Mouse (Mus musculus) forebrain, postnatal 0 days (tissue): ENCODE measurements around the gene Apom. TPM values are rescaled to one million over a fixed set of nuclear protein-coding genes. Genes with fewer than 3 reads are reported as not detected.

Source experiments
- ATAC-seq: fragments of 200-750 bp; cut with Nextera tagmentation; 2 replicates; pipeline ENCODE4 v1.8.0; 2017; ENCODE audit warnings: mild to moderate bottlenecking, moderate library complexity
- DNase-seq: peaks from one replicate; pipeline ENCODE4 v3.0.0-alpha.2; 2015
- H3K27ac ChIP-seq: fragments of 300-500 bp; sonication (generic); 2 replicates; pipeline ENCODE4 v1.5.1; 2014; ENCODE audit warnings: low read depth, mild to moderate bottlenecking, antibody characterized with exemption, low read length, moderate library complexity, mixed read lengths
- H3K27me3 ChIP-seq: fragments of 300-500 bp; sonication (generic); 2 replicates; pipeline ENCODE4 v1.6.1; 2014; ENCODE audit warnings: mild to moderate bottlenecking, low read length, mixed read lengths; ENCODE audit not compliant: insufficient read depth
- H3K36me3 ChIP-seq: fragments of 300-500 bp; sonication (generic); 2 replicates; pipeline ENCODE4 v1.6.1; 2014; ENCODE audit warnings: mild to moderate bottlenecking, moderate library complexity; ENCODE audit not compliant: insufficient read depth
- H3K4me1 ChIP-seq: fragments of 300-500 bp; sonication (generic); 2 replicates; pipeline ENCODE4 v1.6.1; 2014; ENCODE audit warnings: antibody characterized with exemption; ENCODE audit not compliant: insufficient read depth
- H3K4me2 ChIP-seq: fragments of 300-500 bp; sonication (generic); 2 replicates; pipeline ENCODE4 v1.6.1; 2014; ENCODE audit warnings: low read depth, mild to moderate bottlenecking, moderate library complexity
- H3K4me3 ChIP-seq: fragments of 300-500 bp; sonication (generic); 2 replicates; pipeline ENCODE4 v1.5.1; 2014; ENCODE audit warnings: low read depth, low read length, mixed read lengths
- H3K9ac ChIP-seq: fragments of 300-500 bp; sonication (generic); 2 replicates; pipeline ENCODE4 v1.6.1; 2014; ENCODE audit warnings: mild to moderate bottlenecking
- H3K9me3 ChIP-seq: fragments of 300-500 bp; sonication (generic); 2 replicates; pipeline ENCODE4 v1.6.1; 2016; ENCODE audit warnings: low read length
- CTCF ChIP-seq: sonication (generic); IDR thresholded peaks from 2 replicates; pipeline ENCODE4 v1.5.1; 2016; ENCODE audit warnings: antibody characterized with exemption, control low read depth, low read depth
- WGBS: fragments of 180-500 bp; shearing (Covaris S2); extraction: QIAGEN DNeasy Blood & Tissue Kit; methylation state at CpG from one replicate; pipeline ENCODE4 v1.1.7; 2014; 5-methylcytosine and 5-hydroxymethylcytosine counted together
- polyA plus RNA-seq: library from polyadenylated mRNA; unstranded; fragments of >200 nt; fragmentation: Nextera tagmentation; extraction: Ambion mirVana; gene quantifications from 2 replicates; pipeline ENCODE4 v1.2.1, GENCODE M21; 2015
- total RNA-seq: library from RNA; depleted of rRNA; stranded (reverse); fragments of >200 nt; gene quantifications from 2 replicates; pipeline ENCODE4 v1.2.3, GENCODE M21; 2014

The Apom gene
- total and polyA plus RNA-seq, 2 experiments from 2014 or later = 0.71 TPM; not detected in 1

- no peak for TF ChIP-seq CTCF
- H3K9me3 ChIP-seq = no peaks in the 10 kb centered on the region
- no peak for ATAC-seq
Observed at GRCm38 (mm10) chr17:35152121-35152520, 20.3 kb upstream of the Apom start.

GRCm38 (mm10) chr17:35147922-35148639 is 16.2 kb upstream of the Apom start:
- Histone ChIP-seq H3K27me3 (no peaks in the 10 kb centered on the region), H3K36me3 (peaks cover 97% of the 10 kb centered on the region), H3K27ac (no peak overlapping the region), H3K4me1 (no peaks in the 10 kb centered on the region), H3K4me3 (no peak overlapping the region), H3K9me3 (no peaks in the 10 kb centered on the region), H3K9ac (no peak overlapping the region), H3K4me2 (no peak overlapping the region)
- TF ChIP-seq CTCF = no peak
- ATAC-seq (no peak), DNase-seq (peak; percentile 44)
- 55% methylated on average over 5 of the region's 5 CpGs for WGBS

More at GRCm38 (mm10) chr17:35152121-35152520, 20.3 kb upstream of the Apom start:
- Histone ChIP-seq H3K36me3 (peaks cover 98% of the 10 kb centered on the region), H3K27ac (no peak overlapping the region), H3K4me2 (no peak overlapping the region), H3K9ac (no peak overlapping the region), H3K4me1 (no peaks in the 10 kb centered on the region), H3K27me3 (no peaks in the 10 kb centered on the region), H3K4me3 (no peak overlapping the region)
- DNase-seq = no peak
- 93% methylated on average over 4 of the region's 4 CpGs for WGBS

GRCm38 (mm10) chr17:35147348-35147747 is 15.5 kb upstream of the Apom start:
- TF ChIP-seq CTCF = no peak
- peak; percentile 36 for DNase-seq
- ATAC-seq = no peak

GRCm38 (mm10) chr17:35146139-35146538 is 14.3 kb upstream of the Apom start:
- no peak for TF ChIP-seq CTCF
- Histone ChIP-seq H3K27ac (no peak overlapping the region), H3K9me3 (no peaks in the 10 kb centered on the region), H3K4me2 (no peak overlapping the region), H3K36me3 (peaks cover 97% of the 10 kb centered on the region), H3K4me1 (no peaks in the 10 kb centered on the region), H3K27me3 (no peaks in the 10 kb centered on the region), H3K4me3 (no peak overlapping the region), H3K9ac (no peak overlapping the region)
- ATAC-seq (no peak), DNase-seq (peak; percentile 22)
- 83% methylated on average over 5 of the region's 5 CpGs for WGBS

More at GRCm38 (mm10) chr17:35147348-35147747, 15.5 kb upstream of the Apom start:
- Histone ChIP-seq H3K4me1 (no peaks in the 10 kb centered on the region), H3K36me3 (peaks cover 97% of the 10 kb centered on the region), H3K9me3 (no peaks in the 10 kb centered on the region), H3K27me3 (no peaks in the 10 kb centered on the region), H3K9ac (no peak overlapping the region), H3K4me2 (no peak overlapping the region), H3K27ac (no peak overlapping the region), H3K4me3 (no peak overlapping the region)
- 51% methylated on average over 3 of the region's 3 CpGs for WGBS

GRCm38 (mm10) chr17:35141971-35142370 is 10.1 kb upstream of the Apom start:
- H3K9ac ChIP-seq = no peak overlapping the region
- ATAC-seq (no peak), DNase-seq (no peak)
- no peak overlapping the region for H3K4me2 ChIP-seq
- no peaks in the 10 kb centered on the region for H3K27me3 ChIP-seq
- no peaks in the 10 kb centered on the region for H3K9me3 ChIP-seq
- no peak overlapping the region for H3K4me3 ChIP-seq
- 89% methylated on average over 6 of the region's 6 CpGs for WGBS
- no peaks in the 10 kb centered on the region for H3K4me1 ChIP-seq
- peaks cover 87% of the 10 kb centered on the region for H3K36me3 ChIP-seq
- no peak for TF ChIP-seq CTCF
- no peak overlapping the region for H3K27ac ChIP-seq

GRCm38 (mm10) chr17:35140490-35140996 is 8.7 kb upstream of the Apom start:
- Histone ChIP-seq H3K27me3 (no peaks in the 10 kb centered on the region), H3K27ac (no peak overlapping the region), H3K4me3 (no peak overlapping the region), H3K9me3 (no peaks in the 10 kb centered on the region), H3K9ac (no peak overlapping the region), H3K4me2 (no peak overlapping the region), H3K36me3 (peaks cover 73% of the 10 kb centered on the region), H3K4me1 (peaks cover 7% of the 10 kb centered on the region)
- TF ChIP-seq CTCF = no peak
- WGBS = 80% methylated on average over 16 of the region's 16 CpGs
- DNase-seq (no peak), ATAC-seq (no peak)

- H3K9me3 ChIP-seq = no peaks in the 10 kb centered on the region
- no peak overlapping the region for H3K9ac ChIP-seq
- peaks cover 60% of the 10 kb centered on the region for H3K36me3 ChIP-seq
- H3K27me3 ChIP-seq = no peaks in the 10 kb centered on the region
- H3K4me1 ChIP-seq = peaks cover 7% of the 10 kb centered on the region
- H3K4me2 ChIP-seq = no peak overlapping the region
- 89% methylated on average over 3 of the region's 3 CpGs for WGBS
- ATAC-seq = no peak
- no peak overlapping the region for H3K4me3 ChIP-seq
- no peak for DNase-seq
- H3K27ac ChIP-seq = no peak overlapping the region
- TF ChIP-seq CTCF = no peak
Observed at GRCm38 (mm10) chr17:35139269-35139668, 7.4 kb upstream of the Apom start.
